Comparison of ENCODE assay signal across 8 mouse cellular contexts in genomic region chr2:126599005-126599404, GRCm38 (mm10). TPM values are rescaled to one million over a fixed set of nuclear protein-coding genes. Genes with fewer than 3 reads are reported as not detected.
DNase-seq lines count a peak whose midpoint lies in the region; ATAC-seq lines count a peak whose summit lies in the region.

No protein-coding gene starts in this region.

- H3K9ac ChIP-seq in limb, embryonic 11.5 days (ENCODE audit: low read length) = no peak overlapping the region

- no peak overlapping the region for H3K4me2 ChIP-seq in limb, embryonic 11.5 days (ENCODE audit: low read depth, severe bottlenecking)

- intact Hi-C loops in heart, postnatal 10 days (cut with DNase I) = loop anchor here (1.0 to 5.0 kb wide), 3 partner anchors 43 to 183 kb away; no protein-coding TSS in a partner anchor

- no peak overlapping the region for H3K4me3 ChIP-seq in limb, embryonic 11.5 days (ENCODE audit: low read depth, low read length)
- no peak overlapping the region for H3K4me3 ChIP-seq in limb, embryonic 10.5 days

- no peaks in the 10 kb centered on the region for H3K27me3 ChIP-seq in limb, embryonic 11.5 days (ENCODE audit: control insufficient read depth, insufficient read depth, low read length)
- no peaks in the 10 kb centered on the region for H3K27me3 ChIP-seq in limb, embryonic 10.5 days (ENCODE audit: low read depth, poor library complexity, severe bottlenecking)
- no peaks in the 10 kb centered on the region for H3K27me3 ChIP-seq in splenic B cell, adult 2 months (ENCODE audit: control insufficient read depth, insufficient read depth, low read length, poor library complexity, severe bottlenecking)

- H3K9me3 ChIP-seq in limb, embryonic 11.5 days (ENCODE audit: control insufficient read depth, low read length) = no peaks in the 10 kb centered on the region
- H3K9me3 ChIP-seq in limb, embryonic 10.5 days (replicated peaks) = no peaks in the 10 kb centered on the region

- WGBS in limb, embryonic 11.5 days = 3% methylated on average over 3 of the region's 3 CpGs
- WGBS in limb, embryonic 10.5 days = 19% methylated on average over 3 of the region's 3 CpGs

- no peaks in the 10 kb centered on the region for H3K36me3 ChIP-seq in limb, embryonic 11.5 days (ENCODE audit: control insufficient read depth, insufficient read depth, low read length)
- no peaks in the 10 kb centered on the region for H3K36me3 ChIP-seq in limb, embryonic 10.5 days
- H3K36me3 ChIP-seq in splenic B cell, adult 2 months (ENCODE audit: control insufficient read depth, insufficient read depth, low read length, poor library complexity, severe bottlenecking) = no peaks in the 10 kb centered on the region

- ATAC-seq in limb, embryonic 11.5 days (ENCODE audit: insufficient number of reproducible peaks, low FRiP score, low TSS enrichment, low read depth) = no peak
- no peak for ATAC-seq in erythroid progenitor cell, adult 5-6 weeks (replicated peaks; ENCODE audit: low FRiP score, poor library complexity, severe bottlenecking)

- H3K27ac ChIP-seq in limb, embryonic 11.5 days (replicated peaks; ENCODE audit: low read depth, low read length) = no peak overlapping the region
- H3K27ac ChIP-seq in limb, embryonic 10.5 days = no peak overlapping the region

- peak; percentile 20 to 76 for DNase-seq in adrenal gland, adult (ENCODE audit: inconsistent age in 2 of 2, low spot score in 1 of 2)
- DNase-seq in adrenal gland, adult 2 months = no peak
- peak; percentile 42 for DNase-seq in limb, embryonic 11.5 days (ENCODE audit: low spot score)
- DNase-seq in limb, embryonic 10.5 days (ENCODE audit: low spot score) = no peak
- DNase-seq in heart, postnatal 10 days = peak; percentile 36 to 39
- DNase-seq in splenic B cell, adult 2 months (ENCODE audit: low read depth, low spot score) = peak; percentile 61
- no peak for DNase-seq in right cerebral cortex, postnatal 25 days

- H3K4me1 ChIP-seq in limb, embryonic 11.5 days (ENCODE audit: control insufficient read depth, insufficient read depth, low read length) = no peaks in the 10 kb centered on the region
- peaks cover 9% of the 10 kb centered on the region for H3K4me1 ChIP-seq in limb, embryonic 10.5 days

RNA-seq across cellular contexts. Expression of gene Hdc, which starts 20.1 kb away (rescaled TPM):
- 10 to 100 TPM in 1 of 2 experiments, 1 to 10 TPM in 1; 2.0 to 51.8 TPM for total RNA-seq in adrenal gland, adult 2 months (2021)
- 6.9 and 10.2 TPM in 2 replicates for polyA plus RNA-seq in adrenal gland, adult 2 months (2012; rRNA removed)
- polyA plus RNA-seq in limb, embryonic 11.5 days (2014; fragmentation: Nextera tagmentation; extraction: Ambion mirVana) = 0.45 and 0.84 TPM in 2 replicates
- 0.18 and 0.31 TPM in 2 replicates for polyA plus RNA-seq in limb, embryonic 10.5 days (2016; fragmentation: Nextera tagmentation; extraction: Ambion mirVana)
- total RNA-seq in heart, postnatal 10 days (2021) = 1 to 10 TPM; 2.6 to 2.7 TPM
- 2.5 and 42.5 TPM in 2 replicates for total RNA-seq in erythroid progenitor cell, adult 5-6 weeks (2015; ENCODE audit: low replicate concordance)
- total RNA-seq in erythroid progenitor cell, adult 5-6 weeks (2017; ENCODE audit: low replicate concordance) = 6.0 and 17.5 TPM in 2 replicates

RNA-seq across cellular contexts. Expression of gene Slc27a2, which starts 46.8 kb away (rescaled TPM):
- 10 to 100 TPM; 19.8 to 62.9 TPM for total RNA-seq in adrenal gland, adult 2 months (2021)
- 20.4 and 29.0 TPM in 2 replicates for polyA plus RNA-seq in adrenal gland, adult 2 months (2012; rRNA removed)
- polyA plus RNA-seq in limb, embryonic 11.5 days (2014; fragmentation: Nextera tagmentation; extraction: Ambion mirVana) = 0.23 TPM in 1 of 2 replicates, not detected in the other
- polyA plus RNA-seq in limb, embryonic 10.5 days (2016; fragmentation: Nextera tagmentation; extraction: Ambion mirVana) = 0.11 and 0.26 TPM in 2 replicates
- total RNA-seq in heart, postnatal 10 days (2021) = 1 to 10 TPM in 1 of 2 experiments, under 1 TPM in 1; 0.72 to 4.3 TPM
- not detected in 2 replicates for total RNA-seq in erythroid progenitor cell, adult 5-6 weeks (2015; ENCODE audit: low replicate concordance)
- not detected in 2 replicates for total RNA-seq in erythroid progenitor cell, adult 5-6 weeks (2017; ENCODE audit: low replicate concordance)

Comparison
In these comparisons a context has a peak if more than half of its experiments do, and no peak if none do; other contexts are left out.
1. DNase-seq: peak in adrenal gland, adult (2 of 2), limb, embryonic 11.5 days (single experiment), heart, postnatal 10 days (2 of 2) and splenic B cell, adult 2 months (single experiment); none in adrenal gland, adult 2 months (single experiment), limb, embryonic 10.5 days (single experiment) and right cerebral cortex, postnatal 25 days (single experiment).